Mouse (Mus musculus): ENCODE measurements around the gene Rab10. TPM values are rescaled to one million over a fixed set of nuclear protein-coding genes. Genes with fewer than 3 reads are reported as not detected.

The Rab10 gene
- total RNA-seq, 2 experiments from 2014 or later, result 71.0 to 114 TPM

DNA sequence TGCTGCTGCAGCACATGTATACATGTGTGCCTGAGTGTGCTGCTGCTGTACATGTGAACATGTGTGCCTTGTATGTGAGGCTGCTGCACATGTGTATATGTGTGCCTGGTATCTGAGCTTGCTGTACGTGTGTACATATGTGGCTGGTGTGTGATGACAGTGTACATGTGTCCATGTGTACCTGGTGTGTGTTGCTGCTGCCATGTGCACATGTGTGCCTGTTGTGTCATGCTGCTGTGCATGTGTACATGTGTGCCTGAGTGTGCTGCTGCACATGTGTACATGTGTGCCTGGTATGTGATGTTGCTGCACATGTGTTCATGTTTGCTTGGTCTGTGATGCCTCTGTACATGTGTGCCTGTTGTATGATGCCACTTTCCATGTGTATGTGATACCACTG lies 70.2 kb downstream of the Rab10 start:
- no peak for ATAC-seq (replicated peaks; ENCODE audit: low FRiP score, low TSS enrichment, poor library complexity, severe bottlenecking)

DNA sequence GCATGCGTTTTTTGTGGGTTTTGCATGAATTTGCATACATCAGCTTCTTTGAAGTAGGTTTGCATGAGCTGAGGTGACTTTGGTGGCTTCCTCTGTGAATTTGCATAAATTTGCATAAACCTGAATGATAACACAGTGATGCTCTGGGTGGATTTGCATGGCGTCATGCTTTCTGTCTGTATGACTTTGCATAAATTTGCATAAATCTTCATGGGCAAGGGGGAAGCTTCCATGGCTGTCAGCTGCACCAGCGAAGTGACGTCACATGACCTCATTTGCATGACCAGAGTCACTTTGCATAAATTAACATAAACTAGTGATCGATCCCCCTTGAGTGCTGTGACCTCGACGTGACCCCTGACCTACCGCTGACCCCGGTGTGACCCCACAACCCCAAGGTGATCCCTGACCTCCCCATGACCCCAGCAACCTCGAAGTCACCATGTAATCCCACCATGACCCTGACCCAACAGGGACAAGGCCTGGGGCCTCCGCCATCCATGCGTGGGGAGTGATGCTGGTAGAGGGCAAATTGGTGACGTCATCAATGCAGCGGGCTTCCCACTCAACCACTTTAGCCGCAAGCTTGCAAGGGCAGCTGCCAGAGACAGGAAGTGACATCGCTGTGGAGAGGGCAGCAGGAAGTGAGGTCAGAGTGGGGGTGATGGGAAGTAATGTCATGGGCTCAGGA lies 71.3 kb downstream of the Rab10 start:
- no peak for ATAC-seq (replicated peaks; ENCODE audit: low FRiP score, low TSS enrichment, poor library complexity, severe bottlenecking)

DNA sequence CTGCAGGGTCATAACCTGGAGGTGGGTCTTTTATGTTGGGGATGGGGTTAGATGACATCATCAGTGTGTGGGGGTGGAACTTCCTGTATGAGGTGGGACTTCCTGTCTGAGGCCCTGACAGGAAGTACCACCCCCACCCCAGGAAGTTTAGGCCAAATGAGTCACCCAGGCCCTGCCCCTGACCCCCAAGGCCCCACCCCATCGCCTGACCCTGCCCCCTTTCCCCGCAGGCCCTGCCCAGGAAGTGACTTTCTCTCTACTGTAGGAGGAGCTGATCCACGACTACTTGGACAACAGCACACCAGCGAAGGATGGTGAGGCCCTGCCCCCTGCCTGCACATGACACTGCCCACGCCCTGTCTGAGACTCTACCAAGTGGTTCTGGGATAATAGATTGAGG lies 72.0 kb downstream of the Rab10 start:
- no peak for ATAC-seq (replicated peaks; ENCODE audit: low FRiP score, low TSS enrichment, poor library complexity, severe bottlenecking)

DNA sequence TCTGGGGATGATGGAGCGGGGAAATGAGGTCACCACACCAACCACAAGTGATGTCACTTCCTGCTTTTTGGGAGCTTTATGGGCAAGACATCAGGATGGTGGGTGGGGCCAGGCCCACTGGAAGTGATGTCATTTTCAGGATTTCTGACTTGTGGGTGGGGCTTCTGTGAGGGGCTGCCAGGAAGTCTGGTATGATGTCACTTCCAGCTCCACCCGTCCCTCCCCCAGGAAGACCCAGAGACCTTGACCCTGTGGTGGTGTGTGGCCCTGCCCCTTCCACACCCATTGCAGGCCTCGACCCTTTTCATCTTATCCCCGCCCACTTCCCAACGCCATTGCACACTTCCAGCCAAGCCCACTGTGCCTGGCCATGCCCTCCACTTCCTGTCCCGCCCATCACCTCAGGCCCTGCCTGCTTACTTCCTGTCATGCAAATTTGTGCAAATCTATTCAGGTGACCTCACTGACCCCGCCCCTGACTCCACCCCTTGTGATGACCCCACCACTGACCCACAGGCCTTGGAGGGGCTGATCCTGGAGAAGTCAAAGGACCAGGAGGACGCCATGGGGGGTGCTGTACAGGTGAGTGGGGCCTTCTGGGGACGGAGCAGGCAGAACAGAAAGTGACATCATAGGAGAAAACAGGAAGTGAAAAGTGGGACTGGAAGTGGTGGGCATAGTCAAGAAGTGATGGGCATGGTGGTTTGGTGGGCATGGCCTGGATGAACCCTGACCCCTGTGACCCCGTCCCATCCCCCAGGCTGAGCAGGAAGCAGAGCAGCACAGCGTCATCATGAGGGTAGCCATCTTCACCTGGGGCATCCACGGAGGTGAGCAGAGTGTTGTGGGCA lies 72.7 kb downstream of the Rab10 start:
- ATAC-seq (replicated peaks; ENCODE audit: low FRiP score, low TSS enrichment, poor library complexity, severe bottlenecking), result no peak

DNA sequence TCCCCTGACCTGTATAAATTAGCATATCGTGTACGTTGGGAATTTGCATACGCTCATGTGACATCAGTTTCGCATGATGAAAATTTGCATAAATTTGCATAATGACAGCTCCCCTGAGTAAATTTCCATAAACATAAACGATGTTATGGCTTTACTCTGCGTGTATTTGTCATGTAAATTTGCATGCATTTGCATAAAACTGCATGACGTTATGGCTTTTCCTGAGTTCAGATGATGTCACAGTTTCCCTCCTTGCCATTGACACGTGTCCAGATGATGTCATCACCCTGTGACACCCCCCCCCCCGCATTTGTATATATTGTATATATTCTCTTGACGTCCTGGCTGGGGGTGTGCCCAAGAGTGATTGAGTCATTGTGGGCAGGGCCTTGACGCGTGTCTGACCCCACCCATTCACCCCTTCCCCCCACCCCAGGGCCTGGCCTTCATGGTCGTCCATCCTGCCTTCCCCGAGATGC lies 73.6 kb downstream of the Rab10 start:
- peak; percentile 33 for ATAC-seq (replicated peaks; ENCODE audit: low FRiP score, low TSS enrichment, poor library complexity, severe bottlenecking)

DNA sequence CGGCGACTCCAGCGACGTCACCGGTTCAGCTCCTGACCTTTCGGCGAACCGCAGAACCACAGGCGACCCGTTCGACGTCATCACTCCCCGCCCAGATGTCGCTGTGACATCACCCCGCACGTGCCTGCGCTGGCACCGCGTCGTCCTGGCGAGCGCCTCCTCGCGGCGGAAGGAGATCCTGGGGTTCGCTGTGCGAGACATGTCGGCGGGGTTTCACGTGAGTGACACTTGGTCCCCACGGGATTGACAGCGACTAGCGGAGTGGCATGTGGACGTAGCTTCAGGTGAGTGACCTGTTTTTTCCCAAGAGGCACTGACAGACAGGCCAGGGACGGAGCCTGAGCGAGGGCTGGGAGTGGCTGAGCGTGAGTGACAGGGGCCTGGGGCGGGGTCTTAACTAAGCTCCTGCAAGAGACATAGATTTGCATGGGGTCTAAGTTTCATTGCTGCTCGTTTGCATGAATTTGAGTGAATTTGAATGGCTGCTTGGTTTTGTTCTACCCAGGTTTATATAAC lies 74.1 kb downstream of the Rab10 start:
- peak; percentile 62 for ATAC-seq (replicated peaks; ENCODE audit: low FRiP score, low TSS enrichment, poor library complexity, severe bottlenecking)

DNA sequence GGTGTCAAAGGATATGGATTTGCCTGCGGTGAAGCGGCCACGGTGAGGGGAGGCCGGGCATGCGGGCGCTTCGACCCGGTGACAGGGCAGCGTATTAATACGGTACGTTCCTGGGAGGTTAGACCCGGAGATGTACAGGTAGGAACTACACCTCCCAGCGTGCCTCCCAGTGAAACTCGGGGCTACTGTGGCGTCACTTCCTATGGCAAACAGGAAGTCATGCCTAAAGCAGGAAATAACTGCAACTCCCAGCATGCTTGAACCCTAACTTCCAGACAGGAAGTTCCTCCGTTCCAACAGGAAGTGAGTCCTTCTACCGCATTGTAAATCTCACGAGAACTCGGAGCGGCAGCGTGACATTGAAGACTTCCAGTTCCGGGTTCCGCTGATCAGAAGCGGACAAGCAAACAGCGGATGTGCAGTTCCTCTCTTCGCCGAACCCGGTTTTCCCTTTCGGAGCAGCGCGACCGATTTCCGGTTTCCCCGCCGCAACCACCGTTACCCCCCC lies 74.6 kb downstream of the Rab10 start:
- peak; percentile 83 for ATAC-seq (replicated peaks; ENCODE audit: low FRiP score, low TSS enrichment, poor library complexity, severe bottlenecking)

DNA sequence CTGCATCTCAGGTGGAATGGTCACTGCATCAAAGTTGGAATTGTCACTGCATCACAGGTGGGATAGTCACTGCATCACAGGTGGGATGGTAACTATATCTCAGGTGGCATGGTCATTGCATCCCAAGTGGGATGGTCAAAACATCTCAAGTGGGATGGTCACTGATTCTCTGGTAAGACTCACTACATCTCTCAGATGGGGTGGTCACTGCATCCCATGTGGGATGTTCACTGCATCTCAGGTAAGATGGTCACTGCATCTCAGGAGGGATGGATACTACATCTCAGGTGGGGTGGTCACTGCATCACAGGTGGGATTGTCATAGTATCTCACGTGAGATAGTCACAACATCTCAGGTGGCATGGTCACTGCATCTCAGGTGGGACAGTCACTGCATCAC lies 75.7 kb downstream of the Rab10 start:
- no peak for ATAC-seq (replicated peaks; ENCODE audit: low FRiP score, low TSS enrichment, poor library complexity, severe bottlenecking)

DNA sequence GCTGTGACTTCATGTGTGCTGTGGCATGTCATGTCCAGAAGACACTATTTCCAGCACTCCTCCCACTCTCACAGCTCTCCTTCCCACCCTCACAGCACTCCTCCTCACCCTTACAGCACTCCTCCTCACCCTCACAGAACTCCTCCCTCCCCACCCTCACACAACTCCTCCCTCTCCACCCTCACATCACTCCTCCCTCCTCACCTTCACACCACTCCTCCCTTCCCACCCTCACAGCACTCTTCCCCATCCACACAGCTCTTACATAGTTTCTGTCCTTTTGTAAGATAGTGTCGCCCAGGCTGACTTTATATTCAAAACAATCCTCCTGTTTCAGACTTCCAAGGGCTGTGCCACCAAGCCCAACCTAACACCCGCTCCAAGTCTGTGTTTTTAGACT lies 86.4 kb downstream of the Rab10 start:
- ATAC-seq (replicated peaks; ENCODE audit: low FRiP score, low TSS enrichment, poor library complexity, severe bottlenecking), result no peak

DNA sequence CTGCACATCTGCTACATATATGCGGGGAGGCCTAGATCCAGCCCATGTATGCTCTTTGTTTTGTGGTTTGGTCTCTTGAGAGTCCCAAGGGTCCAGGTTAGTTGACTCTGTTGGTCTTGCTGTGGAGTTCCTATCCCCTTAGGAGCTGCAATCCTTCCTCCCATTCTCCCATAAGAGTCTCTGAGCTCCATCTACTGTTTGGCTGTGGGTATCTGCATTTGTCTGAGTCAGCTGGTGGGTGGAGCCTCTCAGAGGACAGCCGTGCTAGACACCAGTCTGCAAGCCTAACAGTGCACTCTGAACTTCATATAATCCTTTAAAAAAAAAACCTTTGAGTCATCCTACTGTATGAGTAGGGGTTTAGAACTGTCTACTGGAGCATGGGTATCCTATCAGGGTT lies 99.6 kb downstream of the Rab10 start:
- ATAC-seq (replicated peaks; ENCODE audit: low FRiP score, low TSS enrichment, poor library complexity, severe bottlenecking), result no peak

DNA sequence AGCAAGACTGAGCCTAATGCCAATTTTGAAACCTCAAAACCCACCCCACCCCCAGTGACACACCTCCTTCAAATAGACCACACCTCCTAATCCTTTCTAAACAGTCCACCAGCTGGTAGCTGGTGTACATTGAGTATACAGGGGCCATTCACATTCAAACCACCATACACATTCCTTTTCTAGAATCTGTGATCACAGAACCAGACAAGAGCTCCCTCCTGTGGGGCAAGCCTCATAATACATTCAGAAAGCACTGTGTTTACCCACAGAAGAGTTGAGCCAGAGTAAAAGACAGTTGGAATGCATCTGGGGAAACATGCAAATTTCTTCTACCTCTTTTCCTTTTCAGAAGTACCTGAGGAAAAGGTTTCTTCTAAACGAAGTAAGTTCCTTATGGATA lies 100.6 kb downstream of the Rab10 start:
- 0 out of 2 replicates have a peak, but pooled peaks have one; percentile 41 for ATAC-seq (replicated peaks; ENCODE audit: low FRiP score, low TSS enrichment, poor library complexity, severe bottlenecking)

Other genes with a start within 250 kb of the Rab10 start
- 1.2 and 2.3 TPM in 2 replicates for gene Kif3c, start 55.2 kb upstream of the Rab10 start, total RNA-seq (2014; fragmentation: Nextera tagmentation)
- gene Kif3c, start 55.2 kb upstream of the Rab10 start, total RNA-seq (2017), result 0.33 and 4.3 TPM in 2 replicates
- gene Asxl2, start 116.9 kb upstream of the Rab10 start, total RNA-seq (2014; fragmentation: Nextera tagmentation), result 55.3 and 57.5 TPM in 2 replicates
- gene Asxl2, start 116.9 kb upstream of the Rab10 start, total RNA-seq (2017), result 35.8 and 44.1 TPM in 2 replicates